Mouse (Mus musculus) midbrain, postnatal 0 days (tissue): ENCODE results near the gene Tmem156. TPM values are rescaled to one million over a fixed set of nuclear protein-coding genes. Genes with fewer than 3 reads are reported as not detected.

Source experiments
- ATAC-seq: fragments of 200-750 bp; cut with Nextera tagmentation; 2 replicates; pipeline ENCODE4 v1.8.0; 2017; ENCODE audit warnings: moderate number of reproducible peaks, mild to moderate bottlenecking, moderate TSS enrichment, moderate library complexity; ENCODE audit not compliant: low FRiP score
- DNase-seq: peaks from one replicate; pipeline ENCODE4 v3.0.0-alpha.2; 2015; ENCODE audit warnings: low spot score
- H3K27ac ChIP-seq: fragments of 300-500 bp; sonication (generic); 2 replicates; pipeline ENCODE4 v1.5.1; 2014; ENCODE audit warnings: low read depth, mild to moderate bottlenecking, low read length, mixed read lengths
- H3K27me3 ChIP-seq: fragments of 300-500 bp; sonication (generic); 2 replicates; pipeline ENCODE4 v1.6.1; 2014; ENCODE audit warnings: low read length, control low read depth, mixed read lengths; ENCODE audit not compliant: insufficient read depth
- H3K36me3 ChIP-seq: fragments of 300-500 bp; sonication (generic); 2 replicates; pipeline ENCODE4 v1.6.1; 2014; ENCODE audit warnings: low read length, control low read depth, mixed read lengths; ENCODE audit not compliant: insufficient read depth
- H3K4me1 ChIP-seq: fragments of 300-500 bp; sonication (generic); 2 replicates; pipeline ENCODE4 v1.6.1; 2014; ENCODE audit warnings: mild to moderate bottlenecking, control low read depth, antibody characterized with exemption, low read length, mixed read lengths; ENCODE audit not compliant: insufficient read depth
- H3K4me2 ChIP-seq: fragments of 300-500 bp; sonication (generic); 2 replicates; pipeline ENCODE4 v1.6.1; 2014; ENCODE audit warnings: low read depth, mild to moderate bottlenecking, low read length, mixed read lengths; ENCODE audit not compliant: poor library complexity, severe bottlenecking
- H3K4me3 ChIP-seq: fragments of 300-500 bp; sonication (generic); 2 replicates; pipeline ENCODE4 v1.5.1; 2014; ENCODE audit warnings: low read depth, mild to moderate bottlenecking, low read length, moderate library complexity
- H3K9ac ChIP-seq: fragments of 300-500 bp; sonication (generic); replicated peaks from 2 replicates; pipeline ENCODE4 v1.6.1; 2014; ENCODE audit warnings: mild to moderate bottlenecking, low read length, moderate library complexity, mixed read lengths; ENCODE audit not compliant: poor library complexity, severe bottlenecking
- H3K9me3 ChIP-seq: fragments of 300-500 bp; sonication (generic); 2 replicates; pipeline ENCODE4 v1.6.1; 2016; ENCODE audit warnings: low read length, control low read depth
- CTCF ChIP-seq: IDR thresholded peaks from 2 replicates; pipeline ENCODE4 v1.5.1; 2016; ENCODE audit warnings: antibody characterized with exemption, mild to moderate bottlenecking
- WGBS: fragments of 180-500 bp; shearing (Covaris S2); extraction: QIAGEN DNeasy Blood & Tissue Kit; methylation state at CpG from one replicate; pipeline ENCODE4 v1.1.7; 2014; 5-methylcytosine and 5-hydroxymethylcytosine counted together
- polyA plus RNA-seq: library from polyadenylated mRNA; unstranded; fragments of >200 nt; fragmentation: Nextera tagmentation; extraction: Ambion mirVana; gene quantifications from 2 replicates; pipeline ENCODE4 v1.2.1, GENCODE M21; 2015
- total RNA-seq: library from RNA; depleted of rRNA; stranded (reverse); fragments of >200 nt; gene quantifications from 2 replicates; pipeline ENCODE4 v1.2.3, GENCODE M21; 2014

Tmem156 gene
- total and polyA plus RNA-seq, 2 experiments from 2014 or later: 0.23 TPM; not detected in 1

DNA sequence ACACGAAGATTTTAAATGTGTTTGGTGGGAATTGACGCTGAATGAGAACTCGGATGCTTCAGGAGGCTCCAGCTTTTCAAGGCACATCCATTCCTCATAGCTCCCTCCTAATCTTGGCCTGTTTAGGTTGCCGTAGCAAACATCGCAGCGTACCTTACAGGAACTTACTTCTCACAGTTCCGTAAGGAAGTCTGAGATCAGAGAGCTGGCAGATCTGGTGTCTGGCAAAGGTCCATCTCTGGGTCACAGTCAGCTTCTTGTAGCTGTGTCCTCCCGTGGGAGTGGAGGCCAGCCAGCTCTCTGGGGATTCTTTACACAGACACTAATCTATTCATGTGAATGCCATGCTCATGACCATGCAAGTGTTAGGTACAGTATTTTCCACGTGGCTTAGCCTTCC is 65.2 kb downstream of the Tmem156 start:
- Histone ChIP-seq H3K4me2 (no peak overlapping the region), H3K9ac (no peak overlapping the region), H3K4me3 (no peak overlapping the region), H3K27me3 (no peaks in the 10 kb centered on the region), H3K36me3 (no peaks in the 10 kb centered on the region), H3K27ac (no peak overlapping the region), H3K9me3 (no peaks in the 10 kb centered on the region), H3K4me1 (0 out of 2 replicates have a peak, but pooled peaks cover 3% of the 10 kb centered on the region)
- WGBS: 69% methylated on average over 9 of the region's 9 CpGs
- no peak for TF ChIP-seq CTCF
- no peak for ATAC-seq
- DNase-seq: peak; percentile 52

DNA sequence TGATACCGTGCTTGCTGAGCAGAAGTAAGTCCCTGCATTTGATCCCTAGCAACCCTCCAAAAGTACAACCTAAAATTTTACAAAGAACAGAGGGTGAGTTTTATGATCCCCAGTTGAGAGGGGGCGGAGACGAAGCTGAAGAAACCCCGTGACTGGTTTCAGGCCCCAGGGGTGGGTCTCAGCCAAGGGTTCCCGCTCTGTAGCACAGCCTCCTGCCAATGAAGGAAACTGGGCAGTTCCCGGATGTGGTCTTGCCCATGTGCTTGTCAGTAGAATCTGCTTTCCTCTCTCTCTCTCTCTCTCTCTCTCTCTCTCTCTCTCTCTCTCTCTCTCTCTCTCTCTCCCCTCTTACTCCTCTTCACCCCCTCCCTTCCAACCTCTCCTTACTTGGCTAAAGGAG is 66.0 kb downstream of the Tmem156 start:
- WGBS: 58% methylated on average over 6 of the region's 6 CpGs
- no peaks in the 10 kb centered on the region for H3K36me3 ChIP-seq

DNA sequence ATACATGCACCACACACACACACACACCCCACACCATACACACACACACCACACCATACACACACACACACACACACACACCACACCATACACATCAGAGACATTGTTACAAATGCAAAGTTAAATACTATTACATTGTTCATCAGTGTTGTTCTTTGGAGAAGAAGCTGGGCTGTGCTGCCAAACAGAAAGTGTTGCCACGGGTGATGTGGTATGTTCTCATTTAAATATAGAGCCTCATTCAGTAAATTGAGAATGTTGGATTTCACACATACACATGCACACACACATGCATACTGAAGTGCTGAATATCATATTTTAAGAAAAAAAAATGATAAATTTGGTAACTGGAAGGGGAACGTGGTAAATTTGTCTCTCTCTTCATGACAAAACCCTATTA is 67.3 kb downstream of the Tmem156 start:
- no peaks in the 10 kb centered on the region for H3K36me3 ChIP-seq
- no peak for ATAC-seq
- DNase-seq: no peak
- TF ChIP-seq CTCF: no peak
- WGBS: 69% methylated on average over 2 of the region's 2 CpGs
- H3K27me3 ChIP-seq: no peaks in the 10 kb centered on the region
- no peak overlapping the region for H3K9ac ChIP-seq
- no peaks in the 10 kb centered on the region for H3K9me3 ChIP-seq
- H3K4me2 ChIP-seq: no peak overlapping the region
- H3K4me1 ChIP-seq: 0 out of 2 replicates have a peak, but pooled peaks cover 3% of the 10 kb centered on the region
- H3K27ac ChIP-seq: no peak overlapping the region
- H3K4me3 ChIP-seq: no peak overlapping the region

More for the DNA sequence above, 66.0 kb downstream of the Tmem156 start:
- no peaks in the 10 kb centered on the region for H3K9me3 ChIP-seq
- TF ChIP-seq CTCF: no peak
- H3K27me3 ChIP-seq: no peaks in the 10 kb centered on the region
- no peak overlapping the region for H3K4me3 ChIP-seq
- no peak overlapping the region for H3K4me2 ChIP-seq
- ATAC-seq (no peak), DNase-seq (no peak)
- H3K9ac ChIP-seq: no peak overlapping the region
- no peak overlapping the region for H3K27ac ChIP-seq
- H3K4me1 ChIP-seq: 0 out of 2 replicates have a peak, but pooled peaks cover 3% of the 10 kb centered on the region

DNA sequence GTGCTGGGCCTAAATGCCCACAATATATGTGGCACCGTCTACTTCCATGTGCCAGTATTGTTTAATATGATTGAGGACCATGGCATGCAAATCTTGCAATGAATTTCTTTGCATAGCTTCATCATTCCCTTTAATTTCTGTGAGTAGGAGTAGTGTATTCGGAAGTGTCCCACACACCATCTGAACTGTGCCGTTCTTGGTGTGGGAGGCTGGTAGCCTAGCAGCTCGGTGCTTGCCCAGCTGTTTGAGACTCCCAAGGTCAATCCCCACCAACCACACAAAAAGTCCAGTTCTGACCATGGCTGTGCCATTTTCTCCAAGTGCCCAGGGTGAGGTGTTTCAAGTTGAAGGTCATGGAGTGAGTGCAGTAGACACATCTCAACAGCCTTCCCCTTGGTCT is 69.9 kb downstream of the Tmem156 start:
- ATAC-seq: no peak
- H3K4me2 ChIP-seq: no peak overlapping the region
- no peak for TF ChIP-seq CTCF
- no peaks in the 10 kb centered on the region for H3K27me3 ChIP-seq
- no peak overlapping the region for H3K4me3 ChIP-seq
- WGBS: 95% methylated on average over 4 of the region's 4 CpGs
- no peaks in the 10 kb centered on the region for H3K36me3 ChIP-seq
- no peaks in the 10 kb centered on the region for H3K4me1 ChIP-seq
- no peak overlapping the region for H3K27ac ChIP-seq
- DNase-seq: no peak
- H3K9me3 ChIP-seq: no peaks in the 10 kb centered on the region
- H3K9ac ChIP-seq: no peak overlapping the region

DNA sequence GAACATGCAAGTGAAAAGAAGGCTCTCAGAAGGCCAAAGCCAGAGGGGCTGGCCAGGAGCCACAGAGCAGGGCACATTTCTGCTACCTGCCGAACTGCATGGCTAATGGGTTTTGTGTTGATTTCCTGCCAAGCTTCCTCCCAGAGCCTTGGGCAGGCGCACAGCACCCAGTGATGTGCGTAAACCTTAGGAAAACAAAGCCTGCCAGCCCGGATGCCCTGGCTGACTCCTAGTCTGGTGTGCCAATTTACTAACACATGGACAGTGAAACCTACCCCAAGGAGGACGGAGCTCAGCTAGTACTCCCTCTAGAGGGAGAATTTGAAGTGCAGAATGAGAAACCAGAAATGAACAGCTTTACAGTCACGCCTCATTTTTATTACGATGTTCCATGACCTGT is 72.1 kb downstream of the Tmem156 start:
- Histone ChIP-seq H3K4me2 (no peak overlapping the region), H3K36me3 (no peaks in the 10 kb centered on the region), H3K4me3 (no peak overlapping the region), H3K27ac (0 out of 2 replicates have a peak overlapping the region, but pooled peaks have one; percentile 3), H3K4me1 (no peaks in the 10 kb centered on the region), H3K9me3 (no peaks in the 10 kb centered on the region), H3K9ac (no peak overlapping the region), H3K27me3 (no peaks in the 10 kb centered on the region)
- ATAC-seq (peak; percentile 65; the same call in 1 of the 2 replicates), DNase-seq (peak; percentile 91)
- WGBS: 45% methylated on average over 7 of the region's 7 CpGs
- peak; percentile 62 for TF ChIP-seq CTCF

DNA sequence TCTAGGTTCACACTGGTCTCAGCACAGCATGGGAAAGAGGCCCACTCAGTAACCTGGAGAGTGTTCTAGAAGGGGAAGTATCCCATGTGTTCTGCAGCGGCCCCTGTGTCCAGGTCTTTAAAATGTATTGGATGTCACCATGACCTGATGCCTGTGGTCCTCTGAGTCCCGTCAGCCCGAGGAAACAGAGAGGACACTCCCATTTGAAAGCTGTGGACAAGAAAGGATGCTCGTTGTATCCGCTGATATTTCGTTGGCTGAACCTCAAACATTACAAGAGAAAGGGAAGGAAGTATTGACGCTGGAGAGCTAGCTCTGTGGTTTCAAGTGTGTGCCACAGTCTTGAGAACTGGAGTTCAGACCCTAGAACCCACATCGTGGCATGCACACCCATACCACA is 72.8 kb downstream of the Tmem156 start:
- TF ChIP-seq CTCF: no peak
- Histone ChIP-seq H3K4me3 (no peak overlapping the region), H3K9ac (no peak overlapping the region), H3K36me3 (no peaks in the 10 kb centered on the region), H3K27ac (no peak overlapping the region), H3K4me1 (no peaks in the 10 kb centered on the region), H3K9me3 (no peaks in the 10 kb centered on the region), H3K4me2 (no peak overlapping the region), H3K27me3 (no peaks in the 10 kb centered on the region)
- ATAC-seq (no peak), DNase-seq (no peak)
- WGBS: 77% methylated on average over 8 of the region's 8 CpGs
